Mouse (Mus musculus): ENCODE results near the gene Smim1. TPM values are rescaled to one million over a fixed set of nuclear protein-coding genes. Genes with fewer than 3 reads are reported as not detected.

The Smim1 gene
- polyA plus RNA-seq, 1 experiment from 2014 or later = 40.2 TPM

- H3K4me3 ChIP-seq (ENCODE audit: low read depth, low read length) = no peak overlapping the region
- H3K36me3 ChIP-seq (ENCODE audit: control insufficient read depth, insufficient read depth, low read length) = peaks cover 22% of the 10 kb centered on the region
- no peak overlapping the region for H3K27ac ChIP-seq (ENCODE audit: low read length)
- no peaks in the 10 kb centered on the region for H3K9me3 ChIP-seq (ENCODE audit: control insufficient read depth, low read depth, low read length)
- peaks cover 8% of the 10 kb centered on the region for H3K4me1 ChIP-seq (ENCODE audit: control insufficient read depth, insufficient read depth, low read length)
- no peak overlapping the region for H3K9ac ChIP-seq (replicated peaks; ENCODE audit: low read depth, low read length)
- 88% methylated on average over 10 of the region's 10 CpGs for WGBS
- no peak for ATAC-seq (ENCODE audit: insufficient number of reproducible peaks, insufficient read depth, low FRiP score, low read depth)
- H3K4me2 ChIP-seq (replicated peaks; ENCODE audit: low read depth, low read length) = no peak overlapping the region
- H3K27me3 ChIP-seq (ENCODE audit: control insufficient read depth, insufficient read depth, low read length) = no peaks in the 10 kb centered on the region
Measured at GRCm38 (mm10) chr4:153979243-153979642, 46.8 kb downstream of the Smim1 start.

- WGBS = 37% methylated on average over 6 of the region's 6 CpGs
- H3K9me3 ChIP-seq (ENCODE audit: control insufficient read depth, low read depth, low read length) = no peaks in the 10 kb centered on the region
- ATAC-seq (ENCODE audit: insufficient number of reproducible peaks, insufficient read depth, low FRiP score, low read depth) = no peak
- H3K9ac ChIP-seq (replicated peaks; ENCODE audit: low read depth, low read length) = peak overlapping the region; percentile 77
- peaks cover 13% of the 10 kb centered on the region for H3K36me3 ChIP-seq (ENCODE audit: control insufficient read depth, insufficient read depth, low read length)
- peak overlapping the region; percentile 88 for H3K4me2 ChIP-seq (replicated peaks; ENCODE audit: low read depth, low read length)
- peak overlapping the region; percentile 95 for H3K4me3 ChIP-seq (ENCODE audit: low read depth, low read length)
- H3K4me1 ChIP-seq (ENCODE audit: control insufficient read depth, insufficient read depth, low read length) = peaks cover 10% of the 10 kb centered on the region
- H3K27ac ChIP-seq (ENCODE audit: low read length) = no peak overlapping the region
- no peaks in the 10 kb centered on the region for H3K27me3 ChIP-seq (ENCODE audit: control insufficient read depth, insufficient read depth, low read length)
Measured at GRCm38 (mm10) chr4:153975768-153976167, 50.3 kb downstream of the Smim1 start.

GRCm38 (mm10) chr4:153975292-153975662 lies 50.8 kb downstream of the Smim1 start:
- peak overlapping the region; percentile 88 for H3K4me2 ChIP-seq (replicated peaks; ENCODE audit: low read depth, low read length)
- peaks cover 17% of the 10 kb centered on the region for H3K36me3 ChIP-seq (ENCODE audit: control insufficient read depth, insufficient read depth, low read length)
- H3K9ac ChIP-seq (replicated peaks; ENCODE audit: low read depth, low read length) = peak overlapping the region; percentile 77
- H3K27ac ChIP-seq (ENCODE audit: low read length) = peak overlapping the region; percentile 21; the same call in 1 of the 2 replicates
- peak; percentile 47 for ATAC-seq (ENCODE audit: insufficient number of reproducible peaks, insufficient read depth, low FRiP score, low read depth)
- no peaks in the 10 kb centered on the region for H3K27me3 ChIP-seq (ENCODE audit: control insufficient read depth, insufficient read depth, low read length)
- WGBS = under 1% methylated on average over 32 of the region's 33 CpGs
- peaks cover 10% of the 10 kb centered on the region for H3K4me1 ChIP-seq (ENCODE audit: control insufficient read depth, insufficient read depth, low read length)
- no peaks in the 10 kb centered on the region for H3K9me3 ChIP-seq (ENCODE audit: control insufficient read depth, low read depth, low read length)
- H3K4me3 ChIP-seq (ENCODE audit: low read depth, low read length) = peak overlapping the region; percentile 95

GRCm38 (mm10) chr4:153974431-153975291 lies 51.4 kb downstream of the Smim1 start, which contains the start of the genes Dffb and Cep104:
Gene Dffb, minus strand, starts transcription at chr4:153975126.
Gene Cep104, plus strand, starts transcription at chr4:153975194.
- Histone ChIP-seq H3K27me3 (ENCODE audit: control insufficient read depth, insufficient read depth, low read length) (no peaks in the 10 kb centered on the region), H3K9ac (replicated peaks; ENCODE audit: low read depth, low read length) (peak within 1 kb of the TSS; percentile 77), H3K4me1 (ENCODE audit: control insufficient read depth, insufficient read depth, low read length) (peaks cover 10% of the 10 kb centered on the region), H3K4me3 (ENCODE audit: low read depth, low read length) (peak within 1 kb of the TSS; percentile 95), H3K4me2 (replicated peaks; ENCODE audit: low read depth, low read length) (peak within 1 kb of the TSS; percentile 88), H3K27ac (ENCODE audit: low read length) (peak within 1 kb of the TSS; percentile 21; the same call in 1 of the 2 replicates), H3K36me3 (ENCODE audit: control insufficient read depth, insufficient read depth, low read length) (peaks cover 18% of the 10 kb centered on the region), H3K9me3 (ENCODE audit: control insufficient read depth, low read depth, low read length) (no peaks in the 10 kb centered on the region)
- peak; percentile 98 for ATAC-seq (ENCODE audit: insufficient number of reproducible peaks, insufficient read depth, low FRiP score, low read depth)
- WGBS = under 1% methylated on average over 68 of the region's 68 CpGs

Other genes starting within 250 kb of the Smim1 start
- 70.4 and 76.6 TPM in 2 replicates for gene A430005L14Rik, start 69.0 kb downstream of the Smim1 start, polyA plus RNA-seq (2014; fragmentation: Nextera tagmentation; extraction: Ambion mirVana)
- gene Dffb, start 51.1 kb downstream of the Smim1 start, polyA plus RNA-seq (2014; fragmentation: Nextera tagmentation; extraction: Ambion mirVana) = 11.6 and 13.7 TPM in 2 replicates
- gene Cep104, start 51.0 kb downstream of the Smim1 start, polyA plus RNA-seq (2014; fragmentation: Nextera tagmentation; extraction: Ambion mirVana) = 15.0 and 16.9 TPM in 2 replicates
- gene Lrrc47, start 14.5 kb downstream of the Smim1 start, polyA plus RNA-seq (2014; fragmentation: Nextera tagmentation; extraction: Ambion mirVana) = 10.4 and 12.0 TPM in 2 replicates
- gene Ccdc27, start 16.4 kb upstream of the Smim1 start, polyA plus RNA-seq (2014; fragmentation: Nextera tagmentation; extraction: Ambion mirVana) = not detected in 2 replicates
- 0.32 and 0.42 TPM in 2 replicates for gene Trp73, start 114.0 kb upstream of the Smim1 start, polyA plus RNA-seq (2014; fragmentation: Nextera tagmentation; extraction: Ambion mirVana)
- gene Wrap73, start 116.1 kb upstream of the Smim1 start, polyA plus RNA-seq (2014; fragmentation: Nextera tagmentation; extraction: Ambion mirVana) = 39.6 and 41.4 TPM in 2 replicates
- 126 and 135 TPM in 2 replicates for gene Tprgl, start 134.4 kb upstream of the Smim1 start, polyA plus RNA-seq (2014; fragmentation: Nextera tagmentation; extraction: Ambion mirVana)
- 16.8 and 20.9 TPM in 2 replicates for gene Megf6, start 144.5 kb upstream of the Smim1 start, polyA plus RNA-seq (2014; fragmentation: Nextera tagmentation; extraction: Ambion mirVana)

All from stomach, embryonic 14.5 days (tissue).